Mouse (Mus musculus) gastrocnemius, adult 8-10 months (tissue): ENCODE measurements around the gene Speer4f1. TPM values are rescaled to one million over a fixed set of nuclear protein-coding genes. Genes with fewer than 3 reads are reported as not detected.
"Not testable (repeated sequence)": the region's sequence is repeated elsewhere in the genome, so short reads cannot be mapped to it uniquely, and the experiment has no call there.

Experiments used
- DNase-seq, 2 experiments: peaks; one replicate each; pipeline ENCODE4 v3.0.0; 2022; ENCODE audit warnings: low spot score in 2 of 2
- total RNA-seq, 4 experiments: library from RNA; stranded (reverse); gene quantifications; 2 replicates each; pipeline ENCODE4 v1.2.4; 2022

The Speer4f1 gene
- not detected for total RNA-seq

DNA sequence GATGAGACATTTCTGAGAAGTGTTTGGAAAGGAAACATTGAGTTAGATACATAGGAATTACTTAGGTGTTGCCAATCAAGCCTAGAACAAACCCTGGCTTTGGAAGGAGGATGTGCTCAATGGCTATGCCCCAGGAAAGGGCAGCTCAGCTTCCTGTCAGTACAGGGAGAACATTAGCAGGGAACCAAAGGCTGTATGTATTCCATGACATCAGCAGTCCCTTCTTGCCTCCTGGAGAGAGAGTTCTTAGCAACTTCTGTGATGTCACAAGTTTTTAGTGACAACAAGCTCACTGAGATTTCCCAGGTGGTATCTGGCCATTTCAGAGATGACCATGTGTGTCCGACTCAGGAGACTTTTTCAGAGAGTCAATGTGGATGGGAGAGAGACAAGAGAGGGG lies at the start of gene Speer4f1:
TSS of gene Speer4f1 (plus strand) at position 301 of the 400 bp plus-strand sequence.
- not testable (repeated sequence) for DNase-seq

DNA sequence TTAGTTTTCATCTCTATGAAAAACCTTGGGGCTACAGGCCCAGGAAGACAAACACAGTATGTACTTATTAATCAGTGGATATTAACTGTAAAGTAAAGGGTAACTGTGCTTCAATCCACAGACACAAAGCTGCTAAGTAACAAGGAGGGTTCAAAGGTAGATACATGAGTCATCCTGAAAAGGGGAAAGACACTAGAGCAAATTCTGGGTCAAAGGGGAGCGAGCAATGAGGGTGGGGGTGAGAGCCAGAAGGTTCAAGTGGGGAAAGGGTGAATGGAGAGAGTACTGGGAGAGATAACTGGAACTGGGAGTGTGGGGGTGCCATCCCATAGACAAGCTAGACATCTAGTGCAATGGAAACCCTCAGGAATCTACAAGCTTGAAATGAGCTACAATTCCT lies 49.0 kb upstream of the Speer4f1 start:
- DNase-seq = no peak

DNA sequence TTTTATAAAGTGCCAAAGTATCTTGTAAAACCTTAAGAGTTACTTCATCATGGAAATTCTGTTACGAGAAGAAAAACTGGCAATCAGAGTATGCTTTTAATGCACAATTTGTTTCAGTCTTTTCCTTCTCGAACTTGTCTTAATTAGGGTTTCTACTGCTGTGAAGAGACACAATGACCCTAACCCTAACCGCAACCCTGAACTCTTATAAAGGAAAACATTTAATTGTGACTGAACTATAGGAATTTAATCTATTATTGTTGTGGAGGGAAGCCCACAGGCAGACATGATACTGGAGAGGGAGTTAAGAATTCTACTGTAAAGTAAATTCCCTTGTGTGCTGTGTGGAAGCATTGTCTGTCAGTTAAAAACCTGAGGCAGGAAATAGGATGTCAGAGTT lies 41.2 kb upstream of the Speer4f1 start:
- no peak for DNase-seq

DNA sequence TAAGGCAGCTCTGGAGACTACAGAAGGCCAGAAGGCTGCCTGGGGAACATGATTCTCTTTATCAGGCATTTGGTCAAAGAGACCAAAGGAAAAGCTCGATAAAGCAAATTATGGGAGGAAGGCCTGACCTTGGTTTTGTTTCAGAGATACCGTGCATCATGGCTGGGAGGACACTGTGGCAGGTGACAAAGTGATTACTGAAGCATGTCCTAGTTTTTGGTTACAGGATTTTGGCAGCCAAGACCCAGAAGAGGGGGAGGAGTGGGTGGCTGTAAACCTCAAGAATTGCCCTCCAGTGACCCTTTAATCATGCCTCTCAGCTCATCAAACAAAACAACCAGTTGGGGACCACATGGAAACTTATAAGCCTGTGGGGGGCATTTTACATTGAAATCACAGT lies 39.7 kb upstream of the Speer4f1 start:
- no peak for DNase-seq

DNA sequence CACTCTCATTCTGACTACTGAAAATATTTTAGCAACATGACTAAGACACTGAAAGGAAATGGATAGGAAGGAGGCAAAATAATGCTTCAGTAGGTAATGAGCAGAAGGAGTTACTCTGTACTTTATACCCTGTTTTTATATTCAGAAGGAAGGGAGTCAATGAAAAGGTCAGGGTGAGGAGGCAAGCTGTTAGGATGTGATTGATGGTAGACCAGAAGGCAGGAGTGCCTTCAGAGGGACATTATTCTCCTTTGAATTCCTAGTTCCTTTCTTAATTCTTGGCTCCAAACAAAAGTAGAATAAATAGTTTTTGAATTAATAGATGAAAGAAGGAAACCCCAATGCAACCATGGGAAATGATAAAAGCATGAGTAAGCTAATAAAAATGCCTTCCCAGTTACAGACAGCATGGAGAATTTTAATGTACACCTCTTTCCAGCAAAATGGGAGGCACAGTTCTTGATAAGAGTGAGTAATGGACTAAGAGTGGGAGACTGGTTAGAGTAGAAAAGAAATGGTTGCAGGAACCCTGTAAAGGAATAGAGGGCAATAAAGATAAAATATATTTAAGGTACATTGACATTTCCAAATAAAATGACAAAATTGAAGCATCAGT lies 36.3 kb upstream of the Speer4f1 start:
- no peak for DNase-seq

DNA sequence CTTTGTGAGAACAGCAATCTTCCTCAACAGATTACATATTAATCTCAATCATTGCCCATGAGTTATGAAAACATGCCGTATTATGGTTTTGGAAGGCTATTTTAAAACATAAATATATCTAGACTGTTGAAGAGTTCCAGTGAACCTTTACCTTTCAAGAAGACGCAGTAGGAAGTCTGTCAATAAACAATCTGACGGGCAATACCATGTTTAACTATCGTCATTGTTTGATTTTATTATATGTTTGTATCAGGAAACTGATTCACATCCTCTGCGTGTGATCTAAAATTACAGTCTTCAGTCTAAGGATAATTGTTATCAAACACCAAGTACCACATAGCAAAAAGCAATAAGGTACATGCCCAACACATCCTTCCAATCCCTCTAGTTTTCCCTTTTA lies 21.8 kb upstream of the Speer4f1 start:
- no peak for DNase-seq

DNA sequence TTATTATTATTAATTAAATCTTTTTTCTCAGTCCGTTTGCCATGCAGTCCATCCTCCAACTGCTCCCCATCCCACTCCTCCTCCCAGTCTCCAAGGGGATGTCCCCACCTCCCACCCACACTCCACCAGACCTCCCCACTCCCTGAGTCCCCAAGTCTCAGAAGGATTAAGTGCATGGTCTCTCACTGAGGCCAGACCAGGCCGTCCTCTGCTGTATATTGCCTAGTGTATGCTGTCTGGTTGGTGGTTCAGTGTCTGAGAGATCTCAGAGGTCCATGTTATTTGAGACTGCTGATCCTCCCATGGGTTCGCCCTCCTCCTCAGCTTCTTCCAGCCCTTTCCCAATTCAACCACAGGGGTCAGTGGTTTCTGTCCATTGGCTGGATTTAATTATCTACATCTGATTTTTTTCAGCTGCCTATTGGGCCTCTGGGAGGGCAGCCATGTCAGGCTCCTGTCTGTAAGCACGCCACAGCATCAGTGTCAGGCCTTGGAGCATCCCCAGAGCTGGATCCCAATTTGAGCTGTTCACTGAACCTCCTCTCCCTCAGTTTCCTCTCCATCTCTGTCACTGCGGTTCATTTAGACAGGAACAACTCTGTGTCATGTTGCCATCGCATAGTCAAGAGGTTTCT lies 20.8 kb upstream of the Speer4f1 start:
- DNase-seq = no peak

DNA sequence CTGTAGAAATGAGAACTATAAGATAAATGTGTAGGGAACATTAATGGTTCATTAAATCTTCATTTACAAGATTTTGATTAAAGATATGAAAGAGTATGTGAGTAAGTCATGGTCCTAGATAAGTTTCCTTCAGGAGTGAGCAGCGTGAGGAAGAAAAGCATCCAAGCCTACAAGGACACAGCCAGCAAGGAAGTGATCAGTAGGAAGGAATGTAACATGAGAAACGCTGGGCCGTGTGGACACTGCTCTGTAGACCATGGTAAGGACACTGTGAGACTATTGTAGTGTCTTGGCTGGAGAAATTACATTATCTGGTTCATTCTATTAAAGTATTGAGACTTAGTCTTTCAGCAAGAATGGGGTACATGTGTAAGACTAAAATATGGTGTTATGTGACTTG lies 19.2 kb upstream of the Speer4f1 start:
- DNase-seq = no peak

DNA sequence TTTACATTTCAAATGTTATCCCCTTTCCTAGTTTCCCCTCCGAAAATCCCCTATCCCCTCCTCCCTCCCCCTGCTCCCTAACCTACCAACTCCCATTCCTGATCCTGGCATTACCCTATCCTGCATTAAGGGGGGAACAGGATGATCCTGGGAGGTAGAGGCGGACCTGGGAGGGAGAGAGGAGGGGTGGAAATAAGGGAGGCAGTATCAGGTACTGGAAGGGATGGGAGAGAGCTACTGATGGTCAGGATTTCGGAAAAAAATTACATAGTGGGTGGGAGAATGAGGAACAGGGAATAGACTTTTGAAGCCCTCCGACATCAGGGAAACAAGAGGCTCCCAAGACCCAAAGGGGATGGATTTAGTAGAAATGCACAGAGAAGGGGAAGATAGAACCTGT lies 7.8 kb upstream of the Speer4f1 start:
- not testable (repeated sequence) for DNase-seq

DNA sequence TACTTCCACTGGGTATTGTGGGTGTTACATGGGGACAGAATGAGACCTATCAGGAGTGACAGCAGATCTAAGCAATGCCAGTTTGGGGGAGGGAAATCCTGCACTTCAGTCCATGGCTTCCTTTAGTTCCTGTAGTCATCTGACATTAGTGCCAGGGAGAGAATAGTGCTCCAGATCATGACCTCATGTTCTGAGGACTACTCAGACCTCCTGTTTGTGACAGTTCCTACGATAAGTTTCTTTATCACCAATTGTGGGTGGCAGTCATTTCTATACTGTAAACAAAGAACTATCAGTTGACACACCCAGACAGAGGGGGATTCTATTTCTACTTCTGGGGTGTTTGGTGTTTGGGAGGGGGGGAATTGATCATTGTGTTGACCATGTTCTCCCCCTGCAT lies 578 bp downstream of the Speer4f1 start:
- DNase-seq = no peak

DNA sequence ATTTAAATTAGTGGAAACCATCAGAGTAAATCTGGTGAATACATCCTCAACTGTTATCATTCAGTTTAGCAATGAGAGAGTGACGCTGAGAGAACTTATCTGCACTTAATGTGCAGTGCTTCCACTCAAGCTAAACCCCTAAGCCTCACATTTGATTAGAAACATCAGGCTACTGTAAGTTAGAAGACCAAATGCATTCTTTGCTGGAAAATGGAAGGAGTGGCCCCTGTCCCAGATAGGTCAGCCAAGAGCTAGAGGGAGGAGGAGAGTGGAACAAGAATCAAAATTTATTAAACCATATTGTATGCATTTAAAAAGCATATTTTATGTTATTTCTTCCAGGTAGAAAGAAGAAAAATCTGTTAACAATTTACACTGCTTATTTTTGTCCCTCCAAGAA lies 14.0 kb downstream of the Speer4f1 start:
- no peak for DNase-seq

DNA sequence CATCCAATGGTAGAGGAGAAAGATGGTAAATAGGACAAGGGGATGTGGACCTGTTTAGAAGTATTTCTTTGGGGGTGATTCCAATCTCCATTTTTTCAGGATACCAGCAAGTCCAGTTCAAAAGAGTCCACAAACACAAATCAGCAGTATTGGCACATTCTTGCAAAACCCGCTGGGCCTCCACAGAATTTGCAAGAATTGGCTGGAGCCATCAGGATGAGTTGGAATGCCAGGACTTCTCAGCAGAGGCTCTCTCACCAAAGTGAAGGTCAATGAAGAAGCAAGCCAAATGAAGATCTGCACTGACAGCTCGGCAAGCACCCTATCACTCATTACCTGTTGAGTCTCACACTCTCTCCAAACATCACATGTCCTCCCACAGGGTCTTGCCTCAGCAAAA lies 19.7 kb downstream of the Speer4f1 start:
- no peak for DNase-seq

DNA sequence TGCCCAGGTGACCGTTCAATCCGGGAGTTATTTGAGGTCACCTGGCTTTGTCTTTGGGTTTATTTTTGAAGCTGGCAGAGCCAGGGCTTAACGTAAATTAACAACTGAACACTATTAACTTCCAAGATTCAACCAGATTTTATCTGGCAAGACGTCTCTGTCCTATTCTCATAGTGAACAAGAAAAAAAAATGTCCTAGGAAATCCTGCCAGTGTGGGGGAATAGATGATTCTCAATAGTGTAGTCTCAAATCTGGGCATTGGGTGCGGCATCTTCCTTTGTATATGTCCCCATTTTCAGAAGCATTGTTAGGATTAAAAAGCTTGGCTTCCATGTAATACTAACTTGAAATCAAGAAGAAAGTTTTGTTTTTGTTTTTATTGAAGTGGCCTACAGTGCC lies 20.8 kb downstream of the Speer4f1 start:
- no peak for DNase-seq

DNA sequence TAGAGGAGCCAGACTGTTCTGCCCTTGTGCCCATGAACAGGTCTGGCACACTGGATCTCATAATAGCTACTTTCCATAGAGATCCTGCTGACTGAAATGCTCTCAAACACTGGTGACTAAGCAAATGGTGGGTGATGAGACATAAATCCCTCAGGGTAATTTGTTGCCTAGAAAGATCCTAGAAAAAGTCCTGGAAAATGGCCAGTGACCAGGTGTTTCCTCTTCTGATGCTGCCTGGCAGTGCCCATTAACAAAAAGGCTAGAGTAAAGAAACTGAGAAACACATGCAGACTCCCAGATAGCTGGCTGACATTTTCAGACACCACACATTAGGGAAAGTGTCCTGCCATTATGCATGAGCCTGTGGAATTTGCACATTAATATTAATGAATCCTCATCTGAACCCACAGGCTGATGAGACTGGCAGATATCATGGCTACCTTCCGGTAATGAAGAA lies 24.0 kb downstream of the Speer4f1 start:
- DNase-seq = no peak

DNA sequence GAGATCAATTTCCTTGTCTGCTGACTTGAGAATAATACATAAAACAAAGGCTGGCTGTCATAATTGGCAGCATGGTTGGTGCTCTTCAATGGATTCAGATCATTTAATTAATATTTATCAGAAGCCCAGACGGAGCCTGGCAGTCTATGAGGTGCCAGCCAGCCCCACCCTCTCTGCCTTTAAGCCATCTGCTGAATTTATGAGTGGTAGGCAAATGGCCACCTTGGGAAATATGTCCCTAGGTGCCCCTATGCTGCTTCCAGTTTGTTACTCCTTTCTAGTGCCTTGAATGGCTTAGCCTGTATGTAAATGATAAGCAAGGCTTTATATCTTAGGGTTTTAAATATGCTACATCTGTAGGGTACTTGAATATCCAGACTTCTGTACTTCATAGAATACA lies 25.0 kb downstream of the Speer4f1 start:
- no peak for DNase-seq

DNA sequence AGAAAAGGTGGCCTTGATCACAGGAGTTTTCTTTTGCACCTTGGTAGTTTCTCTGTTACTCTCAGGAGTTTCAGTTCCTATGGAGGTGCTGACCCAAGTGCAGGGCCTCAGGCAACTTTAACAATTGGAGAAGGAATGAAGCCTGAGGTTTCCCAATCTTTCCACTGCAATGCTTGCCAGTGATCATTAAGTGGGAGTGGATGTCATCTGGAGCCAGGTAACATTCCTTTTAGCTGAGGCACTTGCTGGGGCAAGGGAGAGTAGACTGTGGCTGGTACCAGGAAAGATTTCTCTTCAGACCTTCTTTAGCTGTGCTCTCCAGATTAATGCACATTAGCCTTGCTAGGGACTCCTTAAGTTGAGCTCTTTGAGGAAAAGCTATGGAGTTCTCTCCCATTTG lies 29.6 kb downstream of the Speer4f1 start:
- no peak for DNase-seq

DNA sequence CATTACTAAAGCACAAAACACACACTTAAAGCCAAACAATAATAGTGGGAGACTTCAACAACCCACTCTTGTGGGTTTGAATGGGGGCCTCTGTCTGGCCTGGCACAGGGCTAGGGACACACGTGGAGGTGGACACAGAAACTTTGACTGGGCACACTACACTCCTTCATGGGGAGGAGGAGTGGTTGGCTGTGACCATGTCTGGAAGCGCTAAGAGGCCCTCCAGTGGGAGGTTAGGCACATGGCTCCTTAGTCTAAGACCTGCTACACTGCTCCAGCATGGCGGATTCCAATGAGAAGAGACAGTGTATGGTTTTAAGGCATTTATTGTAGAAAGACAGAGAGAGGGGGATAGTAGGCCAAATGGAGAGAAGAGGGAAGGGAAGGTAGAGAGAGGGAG lies 32.1 kb downstream of the Speer4f1 start:
- no peak for DNase-seq

Other genes with a start within 250 kb of the Speer4f1 start
- gene Speer4f2, start 102.9 kb upstream of the Speer4f1 start, total RNA-seq = not detected
- gene Sema3c, start 98.2 kb downstream of the Speer4f1 start, total RNA-seq = 10 to 100 TPM; 47.8 to 59.3 (median 49.8) TPM